Mouse (Mus musculus) ES-CJ7 (cell line): ENCODE measurements at regions not wholly inside any gene's neighbourhood (a gene's known extent, or its start where the extent isn't known, plus 50 kb on each side); places are given as distances from the start of the nearest gene placed in this dataset.

Experiments
- DNase-seq: peaks from one replicate; pipeline ENCODE4 v3.0.0; 2011; ENCODE audit warnings: low read depth, low spot score

DNA sequence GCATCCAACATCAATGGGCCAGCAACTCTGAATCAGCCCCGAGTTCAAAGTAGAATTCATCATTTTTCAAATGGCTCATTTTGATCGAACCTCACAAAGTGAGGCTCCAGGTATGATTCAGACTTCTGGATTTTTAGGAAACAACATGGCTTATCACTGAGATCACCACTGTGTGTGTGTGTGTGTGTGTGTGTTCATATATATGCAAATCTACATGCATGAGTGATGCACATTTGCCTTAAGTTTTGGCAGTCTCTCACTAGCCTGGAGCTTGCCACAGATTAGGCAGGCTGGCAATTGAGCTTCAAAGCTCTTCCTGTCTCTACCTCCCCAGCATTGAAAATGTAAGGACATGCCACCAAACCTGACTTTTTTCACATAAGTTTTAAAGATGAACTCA, 195.1 kb upstream of the Mindy3 start:
- DNase-seq: no peak

- DNase-seq: no peak
These were observed 194.6 kb upstream of the Mindy3 start for GRCm38 (mm10) chr2:12613858-12614257.

DNA sequence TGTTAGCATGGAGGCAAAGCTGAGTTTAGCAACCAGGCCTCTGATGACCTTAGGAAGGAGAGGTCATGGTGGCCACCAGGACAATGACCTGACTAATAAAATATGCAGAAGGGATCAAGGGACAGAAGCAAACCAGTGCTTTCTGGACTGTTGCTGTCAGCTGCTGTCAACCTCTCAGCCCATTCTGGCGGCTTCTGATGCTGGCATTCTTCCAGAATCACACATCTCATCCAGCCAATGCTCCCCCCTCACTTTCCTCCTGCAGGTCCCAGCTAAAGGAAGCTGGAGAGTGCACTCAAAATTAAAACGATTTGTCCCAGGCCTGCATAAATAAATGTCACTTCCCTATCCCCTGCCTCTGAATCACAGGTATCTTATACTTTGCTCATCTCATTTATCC, 163.3 kb upstream of the Mindy3 start:
- DNase-seq: no peak

- DNase-seq: peak; percentile 73
These were observed 138.5 kb upstream of the Mindy3 start for GRCm38 (mm10) chr2:12557736-12558135.

DNA sequence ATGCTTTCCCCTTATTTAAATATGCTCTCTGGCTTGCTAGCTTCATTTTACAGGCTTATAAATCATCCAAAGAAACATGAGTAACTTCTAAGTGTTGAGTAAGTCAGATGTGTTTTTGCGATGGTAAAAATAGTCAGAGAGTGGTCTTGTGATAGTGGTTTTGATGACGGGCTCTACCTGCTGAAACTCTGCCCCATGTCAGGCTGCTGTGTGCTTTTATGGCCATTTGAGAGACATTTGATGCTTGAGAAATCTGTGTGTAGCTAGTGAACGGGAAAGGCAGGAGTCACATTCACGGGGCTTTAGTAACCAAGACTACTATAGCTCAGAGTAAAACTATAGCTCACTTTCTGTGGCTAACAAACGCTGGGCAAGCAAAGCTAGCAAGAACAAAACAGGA, 103.1 kb upstream of the Mindy3 start:
- DNase-seq: no peak

GRCm38 (mm10) chr2:12521744-12522143, 102.5 kb upstream of the Mindy3 start:
- DNase-seq: no peak

DNA sequence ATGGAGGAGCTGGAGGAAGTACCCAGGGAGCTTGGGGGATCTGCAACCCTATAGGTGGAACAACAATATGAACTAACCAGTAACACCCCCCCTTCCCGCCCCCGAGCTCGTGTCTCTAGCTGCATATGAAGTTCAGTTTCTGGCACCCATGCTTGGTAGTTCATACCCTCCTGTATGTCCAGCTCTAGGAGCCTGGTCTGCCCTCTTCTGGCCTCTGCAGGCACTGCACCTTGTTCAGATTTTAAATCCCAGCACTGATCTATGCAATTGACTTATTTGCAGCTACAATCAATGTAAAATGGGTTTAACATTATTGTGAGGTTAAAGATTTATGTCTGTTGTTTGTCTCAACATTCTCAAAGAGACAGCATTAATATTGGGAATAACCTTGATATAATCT, 73.1 kb upstream of the Mindy3 start:
- DNase-seq: peak; percentile 56

DNA sequence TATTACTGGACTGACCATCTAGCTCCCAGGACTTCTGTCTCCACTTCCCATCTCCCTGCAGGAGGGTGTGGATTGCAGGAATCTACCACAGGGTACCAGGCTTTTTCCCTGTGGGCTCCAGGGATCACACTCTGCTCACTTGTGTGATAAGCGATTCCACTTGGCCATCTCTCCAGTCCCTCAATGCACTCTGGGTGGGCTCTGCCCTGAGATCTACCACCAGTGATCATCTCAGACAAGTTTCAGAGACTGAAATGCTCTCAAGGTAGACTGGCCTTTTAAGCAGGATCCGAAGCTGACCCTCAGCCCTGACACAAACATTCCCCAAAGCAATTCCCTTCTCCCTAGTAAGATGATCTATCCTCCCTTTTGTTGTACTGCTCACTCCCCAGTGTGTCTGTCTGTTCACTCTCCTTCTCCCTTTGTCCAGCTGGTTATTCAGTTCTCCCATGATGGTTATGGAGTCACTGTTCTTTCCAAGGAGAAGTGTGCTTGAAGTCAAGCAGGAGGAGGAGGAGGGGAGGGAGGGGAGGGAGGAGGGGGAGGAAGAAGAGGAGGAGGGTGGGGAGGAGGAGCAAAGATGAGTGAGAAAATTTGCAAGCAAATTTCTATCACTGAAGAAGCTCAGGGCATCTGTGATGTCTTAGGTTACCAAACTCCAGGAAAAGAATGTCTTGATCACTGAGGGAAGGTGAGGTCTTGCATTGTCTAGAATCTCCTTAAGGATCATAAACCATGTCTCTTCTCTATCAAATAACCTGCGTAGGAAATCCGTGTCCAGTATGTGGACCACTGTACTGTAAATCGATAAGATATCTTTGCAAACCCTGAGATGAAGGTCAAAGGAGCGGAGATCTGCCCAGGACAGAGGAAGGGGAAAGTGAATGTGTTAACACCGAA, 50.4 kb upstream of the Mindy3 start:
- no peak for DNase-seq
